Mouse (Mus musculus) limb, embryonic 11.5 days (tissue): ENCODE results near the gene Sltm. TPM values are rescaled to one million over a fixed set of nuclear protein-coding genes. Genes with fewer than 3 reads are reported as not detected.

Experiments used
- polyA plus RNA-seq: library from polyadenylated mRNA; unstranded; fragments of >200 nt; fragmentation: Nextera tagmentation; extraction: Ambion mirVana; gene quantifications from 2 replicates; pipeline ENCODE4 v1.2.1, GENCODE M21; 2014

The Sltm gene
- polyA plus RNA-seq, 1 experiment from 2014 or later: 70.1 TPM

Other genes starting within 250 kb of the Sltm start
- 255 TPM in 2 replicates for gene Ccnb2, start 121.2 kb upstream of the Sltm start, polyA plus RNA-seq
- gene Rnf111, start 39.0 kb upstream of the Sltm start, polyA plus RNA-seq: 31.7 and 34.7 TPM in 2 replicates
- gene Gm10642, start 113.5 kb downstream of the Sltm start, polyA plus RNA-seq: 0.13 and 0.17 TPM in 2 replicates
- 3.3 and 4.3 TPM in 2 replicates for gene Mindy2, start 114.4 kb downstream of the Sltm start, polyA plus RNA-seq
- 52.4 and 52.5 TPM in 2 replicates for gene Adam10, start 136.2 kb downstream of the Sltm start, polyA plus RNA-seq